ENCODE assay signal across 16 mouse cellular contexts in the genomic region with DNA sequence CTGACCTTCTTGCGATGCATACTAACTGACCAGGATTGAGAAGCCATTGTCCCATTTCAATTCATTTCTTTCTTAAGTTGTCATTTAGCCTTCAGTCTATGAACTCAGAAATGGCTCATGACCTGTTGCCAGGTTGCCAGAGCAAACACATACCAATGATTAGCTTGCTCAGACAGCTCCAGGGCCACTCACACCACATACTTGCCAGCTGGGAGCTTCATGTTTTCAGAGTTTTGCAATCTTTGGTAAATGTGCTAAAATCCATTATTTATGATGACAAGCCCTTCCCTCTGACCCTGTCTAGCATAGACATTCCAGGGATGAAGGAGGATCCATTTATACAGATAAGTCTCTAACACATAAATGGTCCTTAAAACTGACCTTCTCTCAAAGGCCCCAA.
DNase-seq lines count a peak whose midpoint lies in the region; ATAC-seq and TF ChIP-seq lines count a peak whose summit lies in the region.
"Had no signal": no experiment of that assay in that cellular context is flagged by ENCODE, and none has a peak within 500 bp of the region (broad histone marks: within the 10 kb centered on the region; RNA-seq: fewer than 3 reads in every experiment).

No protein-coding gene starts in this region.

- H3K27me3 ChIP-seq in midbrain, embryonic 15.5 days (replicated peaks) = no peaks in the 10 kb centered on the region
- no peaks in the 10 kb centered on the region for H3K27me3 ChIP-seq in forebrain, postnatal 0 days (ENCODE audit: insufficient read depth, low read length)
- H3K27me3 ChIP-seq: forebrain, embryonic 12.5 days; hindbrain, embryonic 13.5 days had no signal

- no peak overlapping the region for H3K4me3 ChIP-seq in lung, adult 2 months (replicated peaks; ENCODE audit: extremely low read depth, low read depth, low read length)
- no peak overlapping the region for H3K4me3 ChIP-seq in midbrain, embryonic 15.5 days
- no peak overlapping the region for H3K4me3 ChIP-seq in forebrain, postnatal 0 days (ENCODE audit: low read depth, low read length)
- H3K4me3 ChIP-seq: forebrain, embryonic 12.5 days; heart, embryonic 10.5 days; hindbrain, embryonic 13.5 days; limb, embryonic 10.5 days had no signal

- no peaks in the 10 kb centered on the region for H3K9me3 ChIP-seq in midbrain, embryonic 15.5 days
- no peaks in the 10 kb centered on the region for H3K9me3 ChIP-seq in forebrain, postnatal 0 days (ENCODE audit: low read length)
- H3K9me3 ChIP-seq: forebrain, embryonic 12.5 days; heart, embryonic 10.5 days; hindbrain, embryonic 13.5 days; limb, embryonic 10.5 days had no signal

- H3K4me2 ChIP-seq in midbrain, embryonic 15.5 days = no peak overlapping the region
- no peak overlapping the region for H3K4me2 ChIP-seq in forebrain, postnatal 0 days (ENCODE audit: low read depth)
- H3K4me2 ChIP-seq: forebrain, embryonic 12.5 days; hindbrain, embryonic 13.5 days had no signal

- DNase-seq in kidney, adult 11 months = peak; percentile 17
- no peak for DNase-seq in kidney, postnatal 10 days
- peak; percentile 11 to 49 for DNase-seq in lung, adult 18-20 months
- no peak for DNase-seq in lung, adult 2 months
- DNase-seq in adrenal gland, postnatal 14 days = peak; percentile 57
- DNase-seq in lung, postnatal 36 days = peak; percentile 53
- DNase-seq in forebrain, postnatal 0 days = no peak
- DNase-seq: cerebellum, postnatal 14 days; gastrocnemius, postnatal 25 days; heart, postnatal 14 days had no signal

- H3K9ac ChIP-seq in midbrain, embryonic 15.5 days = no peak overlapping the region
- H3K9ac ChIP-seq in forebrain, postnatal 0 days = no peak overlapping the region
- H3K9ac ChIP-seq: forebrain, embryonic 12.5 days; hindbrain, embryonic 13.5 days; liver, embryonic 14.5 days had no signal

- TF ChIP-seq CTCF in lung, adult 2 months (IDR thresholded peaks at IDR 0.05; ENCODE audit: insufficient read depth, low read length) = no peak
- no peak for TF ChIP-seq CTCF in forebrain, postnatal 0 days (IDR thresholded peaks at IDR 0.05; ENCODE audit: low read depth)

- WGBS in lung, adult 2 months = 85% methylated on average over 1 of the region's 1 CpGs
- 95% methylated on average over 1 of the region's 1 CpGs for WGBS in midbrain, embryonic 15.5 days
- WGBS in forebrain, postnatal 0 days = 90% methylated on average over 1 of the region's 1 CpGs

- ATAC-seq in midbrain, embryonic 15.5 days (replicated peaks) = no peak
- no peak for ATAC-seq in forebrain, postnatal 0 days

- H3K36me3 ChIP-seq in midbrain, embryonic 15.5 days (replicated peaks) = no peaks in the 10 kb centered on the region
- H3K36me3 ChIP-seq in forebrain, postnatal 0 days (ENCODE audit: insufficient read depth) = no peaks in the 10 kb centered on the region
- H3K36me3 ChIP-seq: forebrain, embryonic 12.5 days; heart, embryonic 10.5 days; hindbrain, embryonic 13.5 days; limb, embryonic 10.5 days had no signal

- H3K4me1 ChIP-seq in lung, adult 2 months (ENCODE audit: control insufficient read depth, insufficient read depth, low read length) = no peaks in the 10 kb centered on the region
- H3K4me1 ChIP-seq in midbrain, embryonic 15.5 days = no peaks in the 10 kb centered on the region
- H3K4me1 ChIP-seq in forebrain, postnatal 0 days (ENCODE audit: insufficient read depth) = no peaks in the 10 kb centered on the region
- H3K4me1 ChIP-seq: forebrain, embryonic 12.5 days; heart, embryonic 10.5 days; hindbrain, embryonic 13.5 days; limb, embryonic 10.5 days had no signal

- no peak overlapping the region for H3K27ac ChIP-seq in midbrain, embryonic 15.5 days
- H3K27ac ChIP-seq in forebrain, postnatal 0 days (ENCODE audit: low read depth, low read length) = no peak overlapping the region
- H3K27ac ChIP-seq: forebrain, embryonic 12.5 days; heart, embryonic 10.5 days; hindbrain, embryonic 13.5 days; limb, embryonic 10.5 days; liver, embryonic 14.5 days had no signal

- no peak for TF ChIP-seq POLR2A in lung, adult 2 months (IDR thresholded peaks at IDR 0.05; ENCODE audit: borderline replicate concordance, extremely low read depth, low read depth, low read length)

Comparison
In these comparisons a context has a peak if more than half of its experiments do, and no peak if none do; other contexts are left out.
1. DNase-seq: peak in kidney, adult 11 months (single experiment), lung, adult 18-20 months (2 of 2), adrenal gland, postnatal 14 days (single experiment) and lung, postnatal 36 days (single experiment); none in kidney, postnatal 10 days (single experiment), lung, adult 2 months (single experiment) and forebrain, postnatal 0 days (single experiment).